Mouse (Mus musculus) testis, adult 2 months (tissue): Measurements from ENCODE around the gene Psmg3.

Experiments used
- CTCF ChIP-seq: fragments of 200-500 bp; IDR thresholded peaks from 2 replicates; pipeline ENCODE4 v1.5.1; 2012; ENCODE audit warnings: low read depth, mild to moderate bottlenecking, inconsistent platforms, low read length, moderate library complexity; ENCODE audit not compliant: control insufficient read depth, insufficient read depth, insufficient replicate concordance
- POLR2A ChIP-seq: fragments of 200-500 bp; IDR thresholded peaks from 2 replicates; pipeline ENCODE4 v1.6.1; 2012; ENCODE audit warnings: low read depth, mild to moderate bottlenecking, inconsistent platforms, low read length, moderate library complexity; ENCODE audit not compliant: control insufficient read depth

DNA sequence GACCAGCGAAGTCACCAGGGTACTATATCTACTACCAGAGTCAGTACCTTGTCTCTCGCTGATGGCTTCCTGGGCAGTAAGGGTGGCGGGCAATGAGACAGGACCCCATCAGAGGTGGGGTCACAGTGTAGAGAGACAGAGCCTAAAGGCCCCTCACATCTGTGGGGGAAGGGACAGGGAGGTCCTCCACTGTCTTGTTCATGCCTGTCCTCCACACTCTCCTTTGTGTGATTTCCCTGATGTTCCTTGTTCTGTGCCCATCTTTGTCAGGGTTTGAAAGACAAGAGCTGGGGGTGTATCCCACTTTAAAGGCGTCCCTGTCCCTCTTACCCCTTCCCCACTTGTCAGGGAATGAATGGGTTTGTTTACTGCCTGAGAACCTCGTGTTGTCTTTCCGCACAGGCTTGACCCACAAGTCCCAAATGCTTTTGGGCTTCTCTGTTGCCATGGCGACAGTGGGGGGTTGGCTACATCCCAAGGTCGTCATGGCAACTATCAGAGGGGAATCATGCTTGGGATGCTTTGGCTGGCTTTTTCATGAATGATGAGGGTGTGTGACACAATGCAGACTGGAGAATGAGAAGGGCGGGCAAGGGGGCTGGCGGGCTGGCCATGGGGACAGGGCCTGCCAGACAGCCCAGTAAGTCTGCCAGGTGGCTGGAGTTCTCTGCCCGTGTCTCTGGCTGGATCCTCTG, 29.1 kb downstream of the Psmg3 start:
- TF ChIP-seq CTCF, result no peak
- TF ChIP-seq POLR2A, result no peak
